Mouse (Mus musculus): Measurements from ENCODE around the gene Dscam.

DNA sequence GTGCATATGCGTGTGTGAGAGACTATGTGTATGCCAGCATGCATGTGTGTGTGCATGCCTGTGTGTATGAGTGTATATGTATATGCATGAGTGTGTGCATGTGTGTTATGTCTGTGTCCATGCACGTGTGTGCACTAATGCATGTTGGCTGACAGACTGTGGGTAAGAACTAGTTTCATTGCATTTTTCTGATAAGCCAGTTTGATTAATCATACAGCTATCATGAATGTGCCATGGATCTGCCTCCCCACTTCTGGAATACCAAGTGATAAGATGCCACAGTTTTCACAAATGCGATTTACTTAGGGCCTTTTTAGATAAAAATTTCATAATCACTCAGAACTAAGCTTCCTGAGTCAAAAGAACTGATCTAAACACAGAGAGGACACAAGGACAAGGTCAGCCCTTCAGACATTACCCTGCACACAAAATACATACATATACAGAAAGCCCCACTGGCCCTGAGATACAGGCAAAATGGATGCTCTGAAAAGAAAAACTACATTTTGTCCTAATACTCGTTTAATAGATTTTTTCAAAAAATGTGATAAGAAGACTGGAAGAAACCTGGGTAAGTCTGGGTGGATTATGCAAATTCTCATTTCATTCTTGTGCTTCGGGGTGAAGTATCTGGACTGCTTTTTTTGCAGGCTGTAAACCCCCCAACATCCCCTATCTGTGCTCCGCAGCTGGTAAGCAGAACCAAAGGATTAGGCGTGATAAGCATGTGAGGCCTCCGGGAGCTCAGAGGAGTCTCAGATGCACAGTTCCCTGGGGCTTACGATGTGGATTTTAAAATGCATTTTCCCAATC, 164.3 kb downstream of the Dscam start:
- TF ChIP-seq CTCF (IDR thresholded peaks at IDR 0.05; ENCODE audit: low read depth, low read length): no peak
- TF ChIP-seq POLR2A (IDR thresholded peaks at IDR 0.05; ENCODE audit: borderline replicate concordance, low read depth, low read length): no peak
